Mouse (Mus musculus) adrenal gland, postnatal 14 days (tissue): ENCODE results near the gene 4933424G06Rik. TPM values are rescaled to one million over a fixed set of nuclear protein-coding genes. Genes with fewer than 3 reads are reported as not detected.

Experiments
- DNase-seq: peaks from one replicate; pipeline ENCODE4 v3.0.0; 2021; ENCODE audit warnings: mixed read lengths
- microRNA-seq, 2 experiments: library from miRNA; unstranded; fragments of <30 nt; microRNA quantifications; one replicate each; pipeline ENCODE4 v1.2.0; 2021
- total RNA-seq: library from RNA; stranded (reverse); gene quantifications from 2 replicates; pipeline ENCODE4 v1.2.3, GENCODE M21; 2021

The 4933424G06Rik gene
- total RNA-seq, 1 experiment from 2014 or later = not detected

DNA sequence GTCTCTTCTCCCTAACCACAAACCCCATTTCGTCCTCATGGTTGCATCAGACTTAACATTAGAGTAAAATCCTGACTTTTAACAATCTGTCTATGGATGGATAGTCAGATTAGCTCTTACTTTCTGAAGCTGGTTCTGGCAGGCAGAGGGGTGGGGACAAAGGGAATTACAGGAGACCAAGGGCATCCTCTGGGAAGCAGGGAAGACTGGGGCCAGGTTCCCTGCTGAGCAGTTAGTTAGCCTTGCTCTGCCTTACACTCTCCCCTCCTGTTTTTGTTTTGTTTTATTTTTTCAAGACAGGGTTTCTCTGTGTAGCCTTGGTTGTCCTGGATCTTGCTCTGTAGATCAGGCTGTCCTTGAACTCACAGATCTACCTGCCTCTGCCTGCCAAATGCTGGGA lies 60.0 kb downstream of the 4933424G06Rik start:
- no peak for DNase-seq

DNA sequence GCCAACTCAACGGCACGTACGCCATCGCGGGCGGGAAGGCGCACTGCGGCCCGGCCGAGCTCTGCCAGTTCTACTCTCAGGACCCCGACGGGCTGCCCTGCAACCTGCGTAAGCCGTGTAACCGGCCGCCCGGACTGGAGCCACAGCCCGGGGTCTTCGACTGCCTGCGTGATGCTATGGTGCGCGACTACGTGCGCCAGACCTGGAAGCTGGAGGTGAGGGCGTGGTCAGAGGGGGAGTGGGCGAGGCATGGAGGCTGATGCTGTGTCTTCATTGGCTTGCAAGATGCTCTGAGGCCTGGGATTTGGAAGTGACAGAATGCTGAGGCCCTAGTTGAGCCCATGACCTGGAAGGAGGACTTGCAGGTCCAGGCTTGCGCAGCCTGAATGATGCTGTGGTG lies 61.0 kb downstream of the 4933424G06Rik start:
- no peak for DNase-seq

DNA sequence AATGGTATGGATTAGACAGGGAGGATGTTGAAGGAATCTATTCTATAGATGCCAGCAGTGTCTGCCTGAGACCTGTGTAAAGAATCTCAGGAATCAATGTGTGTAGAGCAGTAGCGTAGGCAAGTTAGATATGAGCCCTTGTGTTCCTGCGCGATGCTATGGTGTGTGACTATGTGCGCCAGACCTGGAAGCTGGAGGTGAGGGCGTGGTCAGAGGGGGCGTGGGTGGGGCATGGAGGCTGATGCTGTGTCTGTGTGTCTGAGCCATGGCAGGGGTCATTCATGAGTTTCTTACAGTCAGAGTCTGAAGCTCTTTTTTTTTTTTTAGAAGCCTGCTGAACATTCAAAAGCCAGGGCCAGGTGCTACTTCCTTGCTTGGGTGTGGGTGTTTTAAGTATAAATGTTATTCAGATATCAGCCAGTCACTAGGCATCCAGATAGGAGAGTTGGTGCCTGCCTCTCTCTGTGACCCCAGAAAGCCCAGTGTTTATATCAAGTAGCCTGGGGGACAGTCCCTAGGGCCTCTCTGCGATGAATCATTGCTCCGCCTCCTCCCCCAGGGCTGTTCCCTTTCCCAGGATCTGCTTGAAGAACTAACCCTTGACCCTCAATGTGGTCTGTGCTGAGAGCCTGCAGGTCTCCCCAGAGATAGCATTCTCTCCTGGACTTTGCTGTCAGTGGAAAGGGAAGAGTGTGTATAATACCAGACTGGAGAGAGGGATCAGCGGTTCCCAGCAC lies 62.4 kb downstream of the 4933424G06Rik start:
- DNase-seq = no peak

DNA sequence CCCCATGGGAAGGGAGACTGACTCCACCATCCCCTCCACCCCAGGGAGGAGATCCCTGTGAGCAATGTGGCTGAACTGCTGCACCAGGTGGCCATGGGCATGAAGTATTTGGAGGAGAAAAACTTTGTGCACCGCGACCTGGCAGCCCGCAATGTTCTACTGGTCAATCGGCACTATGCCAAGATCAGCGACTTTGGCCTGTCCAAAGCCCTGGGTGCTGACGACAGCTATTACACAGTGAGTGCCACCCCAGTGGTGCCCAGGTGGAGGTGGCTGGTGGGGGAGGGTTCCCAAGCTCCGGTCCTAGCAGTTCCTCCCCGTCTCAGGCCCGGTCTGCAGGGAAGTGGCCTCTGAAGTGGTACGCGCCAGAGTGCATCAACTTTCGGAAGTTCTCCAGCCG lies 70.8 kb downstream of the 4933424G06Rik start:
- no peak for DNase-seq

DNA sequence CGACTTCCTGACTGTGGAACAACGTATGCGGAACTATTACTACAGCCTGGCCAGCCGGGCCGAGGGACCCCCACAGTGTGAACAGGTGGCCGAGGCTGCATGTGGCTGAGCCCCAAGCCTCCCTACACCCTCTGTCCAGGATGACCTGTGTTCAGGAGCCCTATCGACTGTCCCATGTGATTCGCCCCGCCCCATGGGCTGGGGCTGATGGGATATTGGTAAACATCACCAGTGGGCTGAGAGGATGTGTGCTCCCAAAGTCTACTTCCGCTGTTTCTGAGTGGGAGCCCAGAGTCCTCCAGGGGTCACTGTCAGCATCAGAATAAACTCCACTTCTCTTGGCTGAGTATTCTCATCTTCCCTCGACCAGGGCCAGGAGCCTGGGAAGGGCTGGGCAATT lies 72.5 kb downstream of the 4933424G06Rik start:
- DNase-seq = no peak

DNA sequence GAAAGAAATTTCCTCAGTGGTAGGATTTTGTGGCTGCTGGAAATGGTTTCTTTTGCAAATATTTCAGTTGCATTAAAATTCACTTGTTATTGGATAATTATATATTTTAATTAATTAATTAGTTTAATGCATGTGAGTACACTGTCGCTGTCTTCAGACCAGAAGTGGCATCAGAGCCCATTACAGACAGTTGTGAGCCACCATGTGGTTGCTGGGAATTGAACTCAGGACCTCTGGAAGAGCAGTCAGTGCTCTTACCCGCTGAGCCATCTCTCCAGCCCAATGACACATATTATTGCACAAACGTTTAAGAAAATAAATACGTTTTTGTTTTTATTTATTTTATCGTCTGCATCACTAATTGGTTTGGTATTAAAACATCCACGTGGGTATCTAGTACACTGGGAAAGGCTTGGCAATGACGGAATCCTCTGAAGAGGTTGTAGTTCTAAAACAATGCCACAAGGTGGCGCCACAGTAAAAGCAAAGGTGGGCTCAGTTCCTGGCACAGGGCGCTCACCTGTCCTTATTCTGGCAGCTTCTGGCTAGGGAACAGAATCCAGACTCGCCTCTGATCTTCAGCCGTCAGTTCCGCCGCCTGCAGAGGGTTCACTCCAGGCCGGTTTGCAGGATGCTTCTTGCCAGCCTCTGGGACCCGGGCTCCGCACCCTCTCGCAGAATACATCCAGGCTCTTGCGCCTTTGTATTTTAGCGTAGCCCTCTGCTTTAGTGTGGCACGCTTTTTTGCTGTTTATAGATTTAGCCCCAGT lies 74.6 kb downstream of the 4933424G06Rik start:
- DNase-seq = peak; percentile 87

DNA sequence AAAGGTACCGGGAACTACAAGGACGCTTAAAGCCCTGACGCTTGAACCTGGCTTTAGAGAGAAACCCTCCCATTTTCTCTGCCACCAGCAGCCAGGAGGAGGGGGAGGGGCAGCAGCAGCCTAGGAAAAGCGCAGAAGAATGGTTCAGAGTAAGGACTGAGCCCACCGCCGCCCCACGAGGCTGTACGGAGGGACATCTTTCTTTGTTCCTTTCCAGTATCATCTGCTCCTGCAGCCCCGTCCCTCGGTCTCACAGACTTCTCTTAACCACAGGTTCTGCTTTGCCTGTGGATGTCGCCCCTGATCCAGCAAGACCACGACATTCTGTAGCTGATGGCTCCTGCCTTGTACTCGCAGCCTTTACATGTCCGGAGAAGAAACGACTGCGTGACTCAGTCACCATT lies 75.3 kb downstream of the 4933424G06Rik start:
- peak; percentile 49 for DNase-seq

DNA sequence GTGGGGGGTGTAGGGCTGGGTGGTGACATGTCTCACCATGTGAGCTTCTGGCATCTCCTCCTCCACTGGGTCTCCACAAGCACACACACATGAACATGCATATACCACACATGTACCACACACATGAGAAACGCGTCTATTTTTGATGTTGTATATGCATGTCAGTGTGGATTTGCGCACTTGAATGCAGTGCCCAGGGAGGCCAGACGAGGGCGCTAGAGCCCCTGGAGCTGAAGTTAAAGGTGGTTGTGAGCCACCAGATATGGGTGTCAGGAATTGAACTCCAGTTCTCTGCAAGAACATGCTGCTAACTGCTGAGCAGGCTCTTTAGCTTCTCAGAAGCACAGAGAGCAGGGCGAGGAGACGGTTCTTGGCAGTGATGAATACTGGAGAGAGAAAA lies 76.4 kb downstream of the 4933424G06Rik start:
- DNase-seq = no peak

DNA sequence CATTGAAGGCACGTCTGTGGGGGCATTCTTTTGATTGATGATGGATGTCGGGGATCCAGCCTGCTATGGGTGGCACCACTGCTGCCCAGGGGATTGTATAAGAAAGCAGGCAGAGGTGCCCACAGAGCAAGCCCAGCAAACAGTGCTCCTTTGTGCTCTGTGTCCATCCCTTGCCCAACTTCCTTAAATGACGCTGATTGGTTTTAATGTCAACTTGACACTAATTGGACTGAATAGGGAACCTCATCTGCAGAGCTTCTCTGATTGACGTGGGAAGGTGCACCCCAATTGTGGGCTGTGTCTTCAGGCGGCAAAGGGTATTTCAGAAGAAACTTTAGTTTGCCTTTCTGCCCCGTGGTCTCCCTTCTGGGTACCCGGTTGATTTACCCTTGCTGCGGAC lies 79.5 kb downstream of the 4933424G06Rik start:
- no peak for DNase-seq

DNA sequence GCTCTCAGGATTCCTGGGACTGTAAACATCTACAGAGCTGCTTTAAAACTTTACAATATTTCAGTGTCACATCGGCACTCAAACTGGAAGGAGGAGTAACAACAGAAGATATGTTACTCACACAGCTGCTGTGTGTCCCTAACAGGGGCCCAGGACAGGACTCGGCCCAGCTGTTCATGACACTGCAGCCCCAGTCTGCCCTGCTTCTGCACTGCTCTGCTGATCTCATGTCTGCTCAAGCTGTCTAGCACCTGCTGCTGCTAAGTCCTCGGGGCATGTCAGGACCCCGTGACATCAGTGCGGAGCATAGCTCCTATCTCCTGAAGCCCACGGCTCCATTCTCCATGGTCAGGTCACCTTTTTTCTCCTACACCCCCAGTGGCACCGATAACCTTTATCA lies 86.8 kb downstream of the 4933424G06Rik start:
- DNase-seq = no peak

DNA sequence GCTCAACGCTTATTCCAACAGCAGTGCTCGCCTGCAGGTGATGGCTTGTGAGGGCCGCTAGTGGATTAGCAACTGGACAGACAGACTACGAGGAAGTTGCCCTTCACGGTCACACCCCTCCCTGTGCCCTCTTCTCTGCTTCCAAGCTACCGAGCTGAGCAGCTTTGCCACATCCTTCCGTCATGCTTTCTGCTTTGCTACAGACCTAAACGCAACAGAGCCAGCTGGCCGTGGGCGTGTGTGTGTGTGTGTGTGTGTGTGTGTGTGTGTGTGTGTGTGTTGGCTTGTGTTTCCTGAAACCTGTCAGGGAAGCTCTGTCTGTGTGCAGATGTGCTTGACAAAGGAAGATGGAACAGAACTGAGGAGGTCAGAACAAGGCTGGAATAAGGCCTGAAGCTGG lies 87.5 kb downstream of the 4933424G06Rik start:
- DNase-seq = no peak

DNA sequence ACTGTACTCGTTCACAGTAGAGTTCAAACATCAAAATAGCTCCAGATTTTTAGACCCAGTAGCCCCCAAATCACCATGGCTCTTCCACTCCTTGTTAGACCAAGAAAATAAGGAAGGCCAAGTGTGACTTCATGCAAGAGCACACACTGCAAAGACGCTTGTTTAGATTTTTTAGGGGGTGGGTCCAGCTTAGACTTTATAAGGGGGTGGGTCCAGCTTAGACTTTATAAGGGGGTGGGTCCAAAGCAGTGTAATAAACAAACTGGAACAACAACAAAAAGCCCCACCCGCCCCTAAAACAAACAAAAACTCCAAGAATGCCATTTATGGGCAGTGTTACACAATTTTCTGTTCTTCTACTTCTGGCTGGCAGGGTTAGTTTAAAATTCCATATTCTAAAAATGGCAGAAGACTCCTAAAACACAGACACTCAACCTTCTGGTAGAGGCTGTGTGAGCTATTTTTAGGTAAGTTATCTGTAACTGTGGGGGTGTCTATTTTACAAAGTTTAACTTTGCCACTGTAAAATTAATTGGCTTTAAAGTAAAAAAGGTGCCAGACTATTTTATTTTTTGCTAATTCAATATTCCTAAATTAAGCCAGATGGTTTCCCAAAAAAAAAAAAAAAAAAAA lies 90.5 kb downstream of the 4933424G06Rik start:
- DNase-seq = no peak

DNA sequence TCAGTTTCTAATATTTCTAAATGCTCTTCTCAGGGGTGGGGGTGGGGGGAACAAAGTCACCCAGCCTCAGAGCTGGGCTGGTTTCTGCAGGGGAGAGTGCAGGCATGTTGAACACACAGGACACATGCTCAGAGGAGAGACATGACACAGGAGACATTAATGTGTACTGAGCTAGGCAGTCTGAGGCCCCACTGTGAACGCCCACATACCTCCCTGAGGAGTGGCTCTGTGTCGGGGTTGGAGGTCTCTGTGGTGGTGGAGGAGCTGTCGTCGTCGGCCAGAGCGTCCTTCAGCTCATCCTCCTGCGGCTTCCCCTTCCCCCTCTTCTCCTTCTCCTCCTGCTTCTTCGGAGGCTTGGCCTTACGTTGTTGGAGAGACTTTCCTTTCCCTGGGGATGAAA lies 94.3 kb downstream of the 4933424G06Rik start:
- DNase-seq = no peak

DNA sequence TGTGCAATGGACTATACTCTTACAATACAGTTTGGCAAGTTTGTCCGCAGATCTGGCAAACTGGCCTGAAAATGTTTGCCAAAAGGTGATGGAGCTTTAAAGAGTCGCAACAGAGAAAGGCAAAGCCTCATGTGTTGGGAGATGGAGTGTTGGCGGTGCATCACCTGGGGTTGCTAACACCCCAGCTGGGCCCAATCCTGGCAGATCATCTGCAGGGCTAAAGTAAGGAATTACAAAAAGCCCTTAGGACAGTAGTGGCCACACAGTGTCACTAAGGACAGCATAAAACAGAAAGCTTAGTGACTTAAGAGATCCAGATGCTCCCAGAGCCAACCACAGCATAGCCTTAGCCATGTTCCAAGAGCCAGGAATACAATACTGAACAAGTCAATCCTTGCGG lies 94.9 kb downstream of the 4933424G06Rik start:
- no peak for DNase-seq

DNA sequence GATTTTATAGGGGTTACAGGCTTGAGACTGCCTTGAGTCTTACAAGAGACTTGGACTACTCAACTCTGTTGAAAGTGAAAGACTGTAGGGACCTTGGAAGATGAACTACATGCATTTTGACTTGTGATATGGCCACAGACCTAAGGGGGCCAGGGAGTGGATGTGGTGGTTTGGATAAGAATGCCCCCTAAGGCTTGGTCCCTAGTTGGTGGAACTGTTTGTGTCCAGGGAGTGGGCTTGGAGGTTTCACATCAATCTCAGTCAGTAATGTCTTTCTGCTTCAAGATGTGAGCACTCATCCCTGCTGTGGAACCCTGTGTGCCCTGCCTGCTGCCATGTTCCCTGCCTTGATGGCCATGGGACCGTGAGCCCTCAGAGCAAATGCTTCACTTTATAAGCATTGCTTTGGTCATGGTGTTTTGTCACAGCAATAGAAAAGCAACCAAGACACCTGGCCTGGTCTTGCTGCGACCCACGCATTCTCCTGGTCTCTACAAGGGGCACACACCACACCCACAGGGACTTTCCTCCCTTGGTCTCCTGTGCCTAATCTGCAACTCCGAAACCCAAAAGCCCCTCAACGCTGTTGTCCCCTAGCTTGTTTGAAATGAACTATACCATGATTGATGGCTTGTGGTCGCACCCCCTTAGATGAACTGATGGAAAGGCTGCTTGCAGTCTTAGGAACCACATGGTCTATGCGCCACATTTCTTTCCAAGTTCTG lies 96.4 kb downstream of the 4933424G06Rik start:
- DNase-seq = no peak

DNA sequence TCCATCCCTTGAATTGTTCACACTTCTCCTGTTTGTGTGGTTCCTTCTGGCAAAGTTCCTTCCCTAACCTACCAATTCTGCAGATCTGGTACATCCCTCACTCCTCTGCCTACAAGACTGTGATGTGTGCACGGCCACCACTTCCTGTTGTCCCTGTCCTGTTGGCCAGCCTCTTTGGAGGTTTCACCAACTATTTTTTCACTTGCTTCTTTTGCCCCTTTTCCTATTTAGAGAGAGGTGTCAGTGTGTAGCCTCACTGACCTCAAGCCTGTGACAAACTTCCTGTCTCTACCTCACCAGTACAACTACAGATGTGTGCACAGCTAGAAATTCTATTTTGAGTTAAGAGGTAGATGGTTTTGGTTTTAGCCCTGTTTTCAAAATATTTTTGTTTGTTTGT lies 97.1 kb downstream of the 4933424G06Rik start:
- no peak for DNase-seq

Small RNA genes within 50 kb of the gene (microRNA-seq; reads per million reads assigned to microRNA genes)
- 0 to 0.38 reads per million in 2 experiments for gene Gm24133

Other genes with a start within 250 kb of the 4933424G06Rik start
- gene Cnnm4, start 238.5 kb upstream of the 4933424G06Rik start, total RNA-seq = 4.2 and 4.6 TPM in 2 replicates
- 26.3 and 27.5 TPM in 2 replicates for gene Cnnm3, start 198.3 kb upstream of the 4933424G06Rik start, total RNA-seq
- 8.9 and 9.7 TPM in 2 replicates for gene Ankrd23, start 173.3 kb upstream of the 4933424G06Rik start, total RNA-seq
- 2.1 TPM in 1 of 2 replicates, not detected in the other for gene Gm42417, start 170.7 kb upstream of the 4933424G06Rik start, total RNA-seq
- 11.7 and 15.3 TPM in 2 replicates for gene Ankrd39, start 162.7 kb upstream of the 4933424G06Rik start, total RNA-seq
- 20.7 and 27.9 TPM in 2 replicates for gene Sema4c, start 151.8 kb upstream of the 4933424G06Rik start, total RNA-seq
- gene Fam178b, start 27.0 kb upstream of the 4933424G06Rik start, total RNA-seq = 0.41 TPM in 1 of 2 replicates, not detected in the other
- gene Cox5b, start 18.7 kb upstream of the 4933424G06Rik start, total RNA-seq = 1,730 and 1,808 TPM in 2 replicates
- gene Actr1b, start 4.3 kb downstream of the 4933424G06Rik start, total RNA-seq = 113 and 124 TPM in 2 replicates
- gene Zap70, start 51.6 kb downstream of the 4933424G06Rik start, total RNA-seq = 0.56 and 6.7 TPM in 2 replicates
- 45.7 and 48.2 TPM in 2 replicates for gene Tmem131, start 233.5 kb downstream of the 4933424G06Rik start, total RNA-seq